Mouse (Mus musculus) ES-Bruce4 (cell line): ENCODE results near the gene Jag2.

Experiments used
- CTCF ChIP-seq: IDR thresholded peaks from one replicate; pipeline ENCODE4 v1.8.1; 2011; ENCODE audit warnings: low read depth, low read length
- EP300 ChIP-seq: IDR thresholded peaks from 2 replicates; pipeline ENCODE4 v1.6.1; 2011; ENCODE audit warnings: low read depth, low read length; ENCODE audit not compliant: insufficient read depth
- POLR2A ChIP-seq: IDR thresholded peaks from one replicate; pipeline ENCODE4 v1.8.1; 2011; ENCODE audit warnings: low read length; ENCODE audit not compliant: insufficient read depth

DNA sequence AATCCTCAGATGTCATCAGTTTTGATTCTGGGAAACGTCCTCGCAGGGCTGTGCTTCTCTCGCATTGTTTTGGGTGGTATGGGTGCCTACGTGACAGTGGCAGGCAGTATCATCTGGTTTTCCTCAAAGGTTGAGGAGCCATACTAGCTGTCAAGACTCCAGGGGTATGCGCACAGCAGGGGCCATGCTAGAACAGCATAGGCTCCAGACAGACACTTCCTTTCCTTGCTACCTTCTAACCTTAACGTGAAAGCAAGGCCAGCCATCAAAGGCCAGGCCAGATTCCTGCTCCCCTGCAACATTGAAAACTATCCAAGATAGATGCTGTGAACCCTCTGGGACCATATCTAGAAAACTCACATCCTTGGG is 21.2 kb upstream of the Jag2 start:
- no peak for TF ChIP-seq POLR2A
- no peak for TF ChIP-seq CTCF
- TF ChIP-seq EP300 = no peak
